Mouse (Mus musculus) liver, postnatal 0 days (tissue): ENCODE measurements at regions not wholly inside any gene's neighbourhood (a gene's known extent, or its start where the extent isn't known, plus 50 kb on each side); places are given as distances from the start of the nearest gene placed in this dataset.

ENCODE experiments used
- ATAC-seq: fragments of 200-750 bp; cut with Nextera tagmentation; 2 replicates; pipeline ENCODE4 v1.8.0; 2017; ENCODE audit warnings: mild to moderate bottlenecking, moderate library complexity
- DNase-seq: peaks from one replicate; pipeline ENCODE4 v3.0.0-alpha.2; 2016
- H3K27ac ChIP-seq: fragments of 300-500 bp; sonication (generic); 2 replicates; pipeline ENCODE4 v1.5.1; 2014; ENCODE audit warnings: antibody characterized with exemption, moderate library complexity, mild to moderate bottlenecking, low read depth
- H3K27me3 ChIP-seq: fragments of 300-500 bp; sonication (generic); 2 replicates; pipeline ENCODE4 v1.6.1; 2014; ENCODE audit warnings: low read length, control low read depth, mixed read lengths; ENCODE audit not compliant: insufficient read depth
- H3K36me3 ChIP-seq: fragments of 300-500 bp; sonication (generic); replicated peaks from 2 replicates; pipeline ENCODE4 v1.6.1; 2014; ENCODE audit warnings: mild to moderate bottlenecking, control low read depth, low read length, moderate library complexity, mixed read lengths; ENCODE audit not compliant: insufficient read depth
- H3K4me1 ChIP-seq: fragments of 300-500 bp; sonication (generic); 2 replicates; pipeline ENCODE4 v1.6.1; 2014; ENCODE audit warnings: antibody characterized with exemption, mild to moderate bottlenecking, control low read depth; ENCODE audit not compliant: insufficient read depth
- H3K4me2 ChIP-seq: fragments of 300-500 bp; sonication (generic); 2 replicates; pipeline ENCODE4 v1.6.1; 2014; ENCODE audit warnings: low read depth, mild to moderate bottlenecking, low read length, moderate library complexity, mixed read lengths
- H3K4me3 ChIP-seq: fragments of 300-500 bp; sonication (generic); 2 replicates; pipeline ENCODE4 v1.5.1; 2014; ENCODE audit warnings: low read depth, low read length
- H3K9ac ChIP-seq: fragments of 300-500 bp; sonication (generic); replicated peaks from 2 replicates; pipeline ENCODE4 v1.6.1; 2014; ENCODE audit warnings: mild to moderate bottlenecking, moderate library complexity
- H3K9me3 ChIP-seq: fragments of 300-500 bp; sonication (generic); 2 replicates; pipeline ENCODE4 v1.6.1; 2016; ENCODE audit warnings: mild to moderate bottlenecking, control low read depth, low read length, mixed read lengths
- CTCF ChIP-seq: sonication (generic); IDR thresholded peaks from 2 replicates; pipeline ENCODE4 v1.5.1; 2016; ENCODE audit warnings: antibody characterized with exemption, low read depth
- EP300 ChIP-seq: IDR thresholded peaks from 2 replicates; pipeline ENCODE4 v1.6.1; 2016; ENCODE audit warnings: antibody characterized with exemption, low read depth, mild to moderate bottlenecking
- WGBS: fragments of 180-500 bp; shearing (Covaris S2); extraction: QIAGEN DNeasy Blood & Tissue Kit; methylation state at CpG from one replicate; pipeline ENCODE4 v1.1.7; 2014; ENCODE audit not compliant: insufficient replicate concordance; 5-methylcytosine and 5-hydroxymethylcytosine counted together

DNA sequence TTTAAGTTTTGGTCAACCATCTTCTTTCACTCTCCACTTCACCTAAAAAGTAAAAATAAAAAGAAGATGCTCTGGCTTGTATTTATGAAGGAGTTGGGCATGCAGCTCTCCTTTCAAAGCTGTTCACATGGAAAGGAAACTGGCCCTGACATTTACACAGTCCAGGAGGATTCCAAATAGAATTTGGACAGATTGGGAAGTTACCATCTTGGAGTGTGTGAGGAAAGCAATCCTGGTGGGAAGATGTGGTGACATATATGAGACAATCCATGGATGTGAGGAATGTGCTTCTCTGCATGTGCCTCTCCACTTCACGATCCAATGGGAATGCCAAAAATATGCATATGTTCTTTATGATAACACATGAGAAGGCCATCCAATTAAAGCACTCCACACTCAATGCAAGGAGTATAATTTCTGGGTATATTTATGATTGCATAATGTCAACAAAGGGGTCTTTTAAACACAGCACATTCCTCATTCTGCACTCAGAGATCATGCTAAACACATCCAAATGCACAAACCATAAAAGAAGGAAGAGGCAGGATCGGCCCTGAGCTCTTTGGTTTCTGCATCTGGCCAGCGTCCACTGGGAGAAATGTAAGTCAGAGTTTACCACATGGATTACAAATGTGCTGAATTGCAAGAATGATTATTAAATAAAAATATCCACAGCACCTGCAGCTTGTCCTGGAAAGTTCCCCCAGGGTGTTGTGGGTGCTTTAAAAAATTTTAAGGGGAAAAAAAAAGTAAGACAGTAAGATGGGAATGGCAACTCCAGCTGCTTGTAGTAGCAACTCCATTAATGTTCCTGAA, 100.1 kb upstream of the Osr1 start:
- Histone ChIP-seq H3K27ac (no peak overlapping the region), H3K4me2 (no peak overlapping the region), H3K36me3 (no peaks in the 10 kb centered on the region), H3K4me3 (no peak overlapping the region), H3K9ac (no peak overlapping the region), H3K27me3 (no peaks in the 10 kb centered on the region), H3K4me1 (no peaks in the 10 kb centered on the region), H3K9me3 (no peaks in the 10 kb centered on the region)
- no peak for ATAC-seq
- TF ChIP-seq CTCF (no peak), EP300 (no peak)
- DNase-seq = no peak
- WGBS = 69% methylated on average over 3 of the region's 3 CpGs

DNA sequence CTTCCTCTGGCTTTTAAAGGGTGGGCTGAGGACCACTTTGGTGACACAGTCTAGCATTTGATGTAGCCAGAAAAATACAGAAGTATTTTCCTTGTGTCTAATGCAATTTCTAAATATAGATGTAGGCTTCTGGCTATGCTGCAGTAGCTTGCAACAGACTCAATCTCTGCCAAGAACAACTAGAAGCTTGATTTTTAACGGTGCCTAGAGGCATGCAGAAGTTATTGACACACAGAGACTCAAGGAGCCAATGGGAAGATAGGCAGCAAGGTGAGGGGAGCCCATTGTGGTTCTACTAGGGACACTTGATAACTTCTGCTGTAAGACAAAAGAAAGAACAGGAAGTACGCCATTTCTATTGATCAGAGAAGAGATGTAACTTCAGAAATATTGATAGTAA, 94.1 kb upstream of the Osr1 start:
- Histone ChIP-seq H3K4me2 (no peak overlapping the region), H3K9ac (no peak overlapping the region), H3K4me3 (no peak overlapping the region), H3K9me3 (no peaks in the 10 kb centered on the region), H3K27ac (no peak overlapping the region), H3K27me3 (no peaks in the 10 kb centered on the region), H3K36me3 (no peaks in the 10 kb centered on the region), H3K4me1 (no peaks in the 10 kb centered on the region)
- ATAC-seq (no peak), DNase-seq (no peak)
- 50% methylated on average over 2 of the region's 2 CpGs for WGBS
- TF ChIP-seq CTCF = no peak
- no peak for TF ChIP-seq EP300

DNA sequence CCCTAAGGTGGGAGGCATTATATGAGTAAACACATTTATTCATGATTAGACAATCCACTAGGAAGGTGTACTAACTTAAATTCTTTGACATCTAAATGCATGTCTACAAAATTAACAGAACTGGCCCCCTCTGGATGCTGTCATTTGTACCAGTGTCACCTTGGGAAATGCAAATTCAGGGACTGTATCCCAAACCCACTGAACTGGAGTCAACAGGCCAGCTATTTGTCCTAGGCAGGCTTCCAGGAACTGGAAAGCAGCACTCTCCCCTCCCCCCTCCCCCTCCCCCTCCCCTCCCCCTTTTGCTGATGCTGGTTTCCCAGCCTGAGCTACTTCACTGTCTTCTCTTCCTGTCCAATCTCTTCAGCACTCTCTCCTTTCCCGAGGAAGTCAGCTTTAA, 91.7 kb upstream of the Osr1 start:
- Histone ChIP-seq H3K27ac (no peak overlapping the region), H3K36me3 (no peaks in the 10 kb centered on the region), H3K4me3 (no peak overlapping the region), H3K4me2 (no peak overlapping the region), H3K9ac (no peak overlapping the region), H3K27me3 (no peaks in the 10 kb centered on the region), H3K4me1 (no peaks in the 10 kb centered on the region), H3K9me3 (no peaks in the 10 kb centered on the region)
- ATAC-seq = no peak
- no peak for DNase-seq
- WGBS = 29% methylated on average over 1 of the region's 1 CpGs
- no peak for TF ChIP-seq CTCF
- no peak for TF ChIP-seq EP300

DNA sequence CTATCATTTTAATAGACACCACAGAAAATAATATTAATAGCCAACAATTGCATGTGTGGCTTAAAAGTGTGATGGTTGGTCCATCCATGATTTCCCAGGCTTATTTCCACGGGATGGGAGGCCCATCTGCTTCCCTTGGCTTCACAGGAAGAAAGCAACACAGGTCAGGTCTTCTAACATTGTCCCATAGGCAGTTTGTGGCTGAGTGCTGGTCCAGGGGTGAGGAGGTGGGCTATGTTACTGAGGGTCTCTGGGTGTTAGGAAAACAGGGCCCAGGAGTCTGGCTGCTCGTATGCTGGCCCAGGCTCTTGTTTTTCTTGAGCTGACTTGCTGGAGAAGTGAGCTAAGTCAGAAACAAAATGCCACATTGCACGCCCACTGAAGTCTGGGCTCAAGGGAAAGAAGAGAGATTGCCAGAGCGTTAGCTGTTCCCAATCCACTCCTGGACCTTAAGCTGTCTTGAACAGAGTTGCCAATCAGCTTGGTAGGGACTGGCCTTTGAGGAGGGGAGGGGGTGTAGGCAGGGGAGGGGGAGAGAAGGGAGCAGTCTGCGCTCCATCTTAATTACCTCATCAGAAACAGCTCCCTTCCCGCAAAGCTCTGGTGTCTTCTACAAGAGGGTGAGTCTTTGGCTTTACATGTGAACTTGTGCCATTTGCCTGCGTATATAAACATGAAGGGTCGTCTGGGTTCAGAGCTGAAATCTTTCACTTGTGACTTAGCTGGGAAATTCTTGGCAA, 82.1 kb upstream of the Osr1 start:
- no peak for DNase-seq
- no peak overlapping the region for H3K4me2 ChIP-seq
- H3K4me1 ChIP-seq = no peaks in the 10 kb centered on the region
- no peak overlapping the region for H3K4me3 ChIP-seq
- WGBS = 63% methylated on average over 8 of the region's 8 CpGs
- no peak overlapping the region for H3K27ac ChIP-seq
- no peaks in the 10 kb centered on the region for H3K27me3 ChIP-seq
- H3K36me3 ChIP-seq = no peaks in the 10 kb centered on the region
- no peak overlapping the region for H3K9ac ChIP-seq
- no peak for ATAC-seq
- H3K9me3 ChIP-seq = no peaks in the 10 kb centered on the region
- no peak for TF ChIP-seq CTCF
- no peak for TF ChIP-seq EP300

DNA sequence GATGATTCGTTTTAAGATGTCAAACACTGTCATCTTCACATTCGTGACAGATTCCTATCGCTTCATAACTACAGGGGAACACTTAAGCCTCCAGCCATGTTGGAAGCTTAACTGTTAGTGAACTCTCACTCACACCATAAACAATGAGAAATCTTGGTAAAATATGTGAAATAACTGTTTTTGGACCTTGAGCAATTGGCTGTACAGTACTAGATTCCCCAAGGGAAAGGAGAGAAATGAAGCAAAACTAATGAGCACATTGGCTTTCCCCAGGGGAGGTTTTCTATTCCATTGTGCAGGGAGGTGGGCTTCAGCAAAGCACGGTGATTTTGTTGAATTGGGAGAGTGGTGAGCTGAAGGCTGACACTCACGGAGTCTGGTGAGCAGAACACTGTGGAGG, 56.0 kb upstream of the Osr1 start:
- ATAC-seq (no peak), DNase-seq (no peak)
- 72% methylated on average over 5 of the region's 5 CpGs for WGBS
- H3K27ac ChIP-seq = no peak overlapping the region
- H3K4me1 ChIP-seq = no peaks in the 10 kb centered on the region
- no peaks in the 10 kb centered on the region for H3K36me3 ChIP-seq
- TF ChIP-seq EP300 (no peak), CTCF (no peak)
- no peak overlapping the region for H3K9ac ChIP-seq
- no peaks in the 10 kb centered on the region for H3K9me3 ChIP-seq
- H3K27me3 ChIP-seq = no peaks in the 10 kb centered on the region
- H3K4me2 ChIP-seq = no peak overlapping the region
- H3K4me3 ChIP-seq = no peak overlapping the region

DNA sequence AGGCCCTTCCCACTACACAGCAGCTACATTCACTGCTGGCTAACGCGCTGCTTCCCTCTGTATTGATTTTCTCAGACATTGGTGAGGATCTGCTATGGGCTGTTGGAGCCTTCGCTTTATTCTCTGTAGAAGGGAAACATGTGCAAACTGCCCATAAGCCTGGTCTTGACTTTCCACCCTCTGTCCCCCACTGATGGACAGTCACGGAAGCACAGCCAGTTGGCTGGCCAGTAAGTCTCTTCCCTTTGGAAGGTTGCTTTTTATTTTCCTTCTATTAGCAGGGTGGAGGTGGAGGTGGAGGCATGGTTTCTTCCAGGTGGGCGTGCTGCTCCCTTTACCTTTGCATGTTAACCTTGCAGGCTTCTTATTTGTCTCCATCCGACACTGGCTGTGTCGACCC, 51.1 kb upstream of the Osr1 start:
- no peak overlapping the region for H3K27ac ChIP-seq
- ATAC-seq (no peak), DNase-seq (no peak)
- no peak for TF ChIP-seq CTCF
- TF ChIP-seq EP300 = no peak
- no peaks in the 10 kb centered on the region for H3K9me3 ChIP-seq
- H3K4me3 ChIP-seq = no peak overlapping the region
- WGBS = 57% methylated on average over 7 of the region's 7 CpGs
- H3K27me3 ChIP-seq = no peaks in the 10 kb centered on the region
- no peaks in the 10 kb centered on the region for H3K4me1 ChIP-seq
- H3K4me2 ChIP-seq = no peak overlapping the region
- no peaks in the 10 kb centered on the region for H3K36me3 ChIP-seq
- no peak overlapping the region for H3K9ac ChIP-seq
